Mouse (Mus musculus) kidney, embryonic 16.5 days (tissue): ENCODE results near the gene Olfr983. TPM values are rescaled to one million over a fixed set of nuclear protein-coding genes. Genes with fewer than 3 reads are reported as not detected.

Source experiments
- ATAC-seq: fragments of 200-750 bp; cut with Nextera tagmentation; 2 replicates; pipeline ENCODE4 v1.8.0; 2017; ENCODE audit warnings: moderate TSS enrichment; ENCODE audit not compliant: low FRiP score, low TSS enrichment
- H3K27ac ChIP-seq: fragments of 300-500 bp; sonication (generic); 2 replicates; pipeline ENCODE4 v1.5.1; 2014; ENCODE audit warnings: low read length
- H3K27me3 ChIP-seq: fragments of 300-500 bp; sonication (generic); 2 replicates; pipeline ENCODE4 v1.6.1; 2014; ENCODE audit warnings: low read length, control low read depth, mixed read lengths; ENCODE audit not compliant: insufficient read depth
- H3K36me3 ChIP-seq: fragments of 300-500 bp; sonication (generic); 2 replicates; pipeline ENCODE4 v1.6.1; 2014; ENCODE audit warnings: low read length, control low read depth, mixed read lengths; ENCODE audit not compliant: insufficient read depth
- H3K4me1 ChIP-seq: fragments of 300-500 bp; sonication (generic); 2 replicates; pipeline ENCODE4 v1.6.1; 2014; ENCODE audit warnings: low read length, control low read depth, mixed read lengths; ENCODE audit not compliant: insufficient read depth
- H3K4me2 ChIP-seq: fragments of 300-500 bp; sonication (generic); replicated peaks from 2 replicates; pipeline ENCODE4 v1.6.1; 2014; ENCODE audit warnings: low read depth, low read length
- H3K4me3 ChIP-seq: fragments of 300-500 bp; sonication (generic); 2 replicates; pipeline ENCODE4 v1.5.1; 2014; ENCODE audit warnings: mild to moderate bottlenecking, low read length
- H3K9ac ChIP-seq: fragments of 300-500 bp; sonication (generic); replicated peaks from 2 replicates; pipeline ENCODE4 v1.6.1; 2014; ENCODE audit warnings: low read length
- H3K9me3 ChIP-seq: fragments of 300-500 bp; sonication (generic); 2 replicates; pipeline ENCODE4 v1.6.1; 2016; ENCODE audit warnings: low read length, control low read depth
- WGBS: fragments of 180-500 bp; shearing (Covaris S2); extraction: QIAGEN DNeasy Blood & Tissue Kit; methylation state at CpG from one replicate; pipeline ENCODE4 v1.1.7; 2014; 5-methylcytosine and 5-hydroxymethylcytosine counted together
- polyA plus RNA-seq: library from polyadenylated mRNA; unstranded; fragments of >200 nt; fragmentation: Nextera tagmentation; extraction: Ambion mirVana; gene quantifications from 2 replicates; pipeline ENCODE4 v1.2.1, GENCODE M21; 2015

Gene Olfr983
- not detected in 2 replicates for polyA plus RNA-seq

GRCm38 (mm10) chr9:40093495-40093894, at the start of gene Olfr983:
Gene Olfr983 (minus strand): TSS chr9:40093595.
- H3K27me3 ChIP-seq, result no peaks in the 10 kb centered on the region
- H3K36me3 ChIP-seq, result no peaks in the 10 kb centered on the region
- H3K27ac ChIP-seq, result no peak within 1 kb of the TSS
- H3K4me3 ChIP-seq, result no peak within 1 kb of the TSS
- no peak within 1 kb of the TSS for H3K9ac ChIP-seq
- no peaks in the 10 kb centered on the region for H3K9me3 ChIP-seq
- 83% methylated on average over 2 of the region's 2 CpGs for WGBS
- H3K4me2 ChIP-seq, result no peak within 1 kb of the TSS
- ATAC-seq, result no peak
- no peaks in the 10 kb centered on the region for H3K4me1 ChIP-seq

GRCm38 (mm10) chr9:40141544-40141943, 48.1 kb upstream of the Olfr983 start:
- Histone ChIP-seq H3K9me3 (no peaks in the 10 kb centered on the region), H3K36me3 (no peaks in the 10 kb centered on the region), H3K27me3 (no peaks in the 10 kb centered on the region), H3K27ac (no peak overlapping the region), H3K4me1 (no peaks in the 10 kb centered on the region), H3K4me2 (no peak overlapping the region), H3K4me3 (no peak overlapping the region), H3K9ac (no peak overlapping the region)
- no peak for ATAC-seq
- WGBS, result 38% methylated on average over 1 of the region's 1 CpGs

GRCm38 (mm10) chr9:40139484-40139883, 46.1 kb upstream of the Olfr983 start:
- H3K36me3 ChIP-seq, result no peaks in the 10 kb centered on the region
- no peak for ATAC-seq
- no peaks in the 10 kb centered on the region for H3K27me3 ChIP-seq
- H3K27ac ChIP-seq, result no peak overlapping the region
- no peak overlapping the region for H3K9ac ChIP-seq
- no peak overlapping the region for H3K4me3 ChIP-seq
- no peak overlapping the region for H3K4me2 ChIP-seq
- WGBS, result 45% methylated on average over 4 of the region's 4 CpGs
- no peaks in the 10 kb centered on the region for H3K4me1 ChIP-seq
- no peaks in the 10 kb centered on the region for H3K9me3 ChIP-seq

GRCm38 (mm10) chr9:40136987-40137688, 43.7 kb upstream of the Olfr983 start:
- H3K4me3 ChIP-seq, result no peak overlapping the region
- no peaks in the 10 kb centered on the region for H3K9me3 ChIP-seq
- H3K36me3 ChIP-seq, result no peaks in the 10 kb centered on the region
- WGBS, result 69% methylated on average over 6 of the region's 6 CpGs
- H3K9ac ChIP-seq, result no peak overlapping the region
- ATAC-seq, result no peak
- H3K4me2 ChIP-seq, result no peak overlapping the region
- H3K4me1 ChIP-seq, result no peaks in the 10 kb centered on the region
- no peak overlapping the region for H3K27ac ChIP-seq
- no peaks in the 10 kb centered on the region for H3K27me3 ChIP-seq

GRCm38 (mm10) chr9:40130556-40130955, 37.2 kb upstream of the Olfr983 start:
- no peaks in the 10 kb centered on the region for H3K4me1 ChIP-seq
- H3K27me3 ChIP-seq, result no peaks in the 10 kb centered on the region
- H3K4me2 ChIP-seq, result no peak overlapping the region
- no peak for ATAC-seq
- 89% methylated on average over 1 of the region's 1 CpGs for WGBS
- H3K9ac ChIP-seq, result no peak overlapping the region
- no peaks in the 10 kb centered on the region for H3K9me3 ChIP-seq
- H3K27ac ChIP-seq, result no peak overlapping the region
- H3K36me3 ChIP-seq, result no peaks in the 10 kb centered on the region
- H3K4me3 ChIP-seq, result no peak overlapping the region

- H3K27ac ChIP-seq, result no peak within 1 kb of the TSS
- ATAC-seq, result no peak
- H3K4me1 ChIP-seq, result no peaks in the 10 kb centered on the region
- H3K27me3 ChIP-seq, result no peaks in the 10 kb centered on the region
- H3K36me3 ChIP-seq, result no peaks in the 10 kb centered on the region
- H3K9ac ChIP-seq, result no peak within 1 kb of the TSS
- no peak within 1 kb of the TSS for H3K4me2 ChIP-seq
- no peaks in the 10 kb centered on the region for H3K9me3 ChIP-seq
- H3K4me3 ChIP-seq, result no peak within 1 kb of the TSS
- WGBS, result 83% methylated on average over 1 of the region's 1 CpGs
These were observed 36.7 kb upstream of the Olfr983 start, which contains the start of gene Olfr985 for GRCm38 (mm10) chr9:40130084-40130483. Gene Olfr985 (minus strand): TSS chr9:40130184.

GRCm38 (mm10) chr9:40117287-40117659, 23.9 kb upstream of the Olfr983 start:
- peak; percentile 65; the same call in 1 of the 2 replicates for ATAC-seq
- 0 out of 2 replicates have a peak, but pooled peaks cover 3% of the 10 kb centered on the region for H3K4me1 ChIP-seq
- no peaks in the 10 kb centered on the region for H3K9me3 ChIP-seq
- 57% methylated on average over 5 of the region's 5 CpGs for WGBS
- H3K4me2 ChIP-seq, result 0 out of 2 replicates have a peak overlapping the region, but pooled peaks have one; percentile 3
- H3K36me3 ChIP-seq, result no peaks in the 10 kb centered on the region
- no peak overlapping the region for H3K4me3 ChIP-seq
- no peak overlapping the region for H3K9ac ChIP-seq
- H3K27me3 ChIP-seq, result no peaks in the 10 kb centered on the region
- H3K27ac ChIP-seq, result peak overlapping the region; percentile 76

- no peak overlapping the region for H3K4me3 ChIP-seq
- H3K4me2 ChIP-seq, result 0 out of 2 replicates have a peak overlapping the region, but pooled peaks have one; percentile 3
- H3K4me1 ChIP-seq, result 0 out of 2 replicates have a peak, but pooled peaks cover 3% of the 10 kb centered on the region
- H3K9ac ChIP-seq, result no peak overlapping the region
- peak; percentile 88; the same call in 1 of the 2 replicates for ATAC-seq
- H3K36me3 ChIP-seq, result no peaks in the 10 kb centered on the region
- H3K27ac ChIP-seq, result peak overlapping the region; percentile 76
- WGBS, result 47% methylated on average over 10 of the region's 10 CpGs
- no peaks in the 10 kb centered on the region for H3K9me3 ChIP-seq
- H3K27me3 ChIP-seq, result no peaks in the 10 kb centered on the region
These were observed 23.4 kb upstream of the Olfr983 start for GRCm38 (mm10) chr9:40116645-40117286.

- no peaks in the 10 kb centered on the region for H3K9me3 ChIP-seq
- no peaks in the 10 kb centered on the region for H3K36me3 ChIP-seq
- H3K27me3 ChIP-seq, result no peaks in the 10 kb centered on the region
- H3K4me3 ChIP-seq, result no peak within 1 kb of the TSS
- no peak within 1 kb of the TSS for H3K9ac ChIP-seq
- H3K27ac ChIP-seq, result no peak within 1 kb of the TSS
- H3K4me1 ChIP-seq, result 0 out of 2 replicates have a peak, but pooled peaks cover 3% of the 10 kb centered on the region
- ATAC-seq, result no peak
- WGBS, result 94% methylated on average over 2 of the region's 2 CpGs
- no peak within 1 kb of the TSS for H3K4me2 ChIP-seq
These were observed 20.7 kb upstream of the Olfr983 start, which contains the start of gene Olfr984 for GRCm38 (mm10) chr9:40114106-40114505. Gene Olfr984 (minus strand): TSS chr9:40114206.

GRCm38 (mm10) chr9:40094769-40095168, 1.4 kb upstream of the Olfr983 start:
- Histone ChIP-seq H3K4me3 (no peak overlapping the region), H3K9me3 (no peaks in the 10 kb centered on the region), H3K27ac (no peak overlapping the region), H3K9ac (no peak overlapping the region), H3K4me1 (no peaks in the 10 kb centered on the region), H3K4me2 (no peak overlapping the region), H3K27me3 (no peaks in the 10 kb centered on the region), H3K36me3 (no peaks in the 10 kb centered on the region)
- 65% methylated on average over 3 of the region's 3 CpGs for WGBS
- no peak for ATAC-seq
